Comparison of ENCODE assay signal across 23 mouse cellular contexts in genomic region chr4:133315991-133316390, GRCm38 (mm10). TPM values are rescaled to one million over a fixed set of nuclear protein-coding genes. Genes with fewer than 3 reads are reported as not detected.
A peak's percentile ranks its signal among the peaks of the same experiment; 100 is the strongest.
DNase-seq lines count a peak whose midpoint lies in the region; ATAC-seq and TF ChIP-seq lines count a peak whose summit lies in the region.
"Had no signal": no experiment of that assay in that cellular context is flagged by ENCODE, and none has a peak within 500 bp of the region (broad histone marks: within the 10 kb centered on the region; RNA-seq: fewer than 3 reads in every experiment).

No protein-coding gene starts in this region.

- 0 out of 2 replicates have a peak, but pooled peaks cover 7% of the 10 kb centered on the region for H3K4me1 ChIP-seq in heart, embryonic 12.5 days (replicated peaks)
- no peaks in the 10 kb centered on the region for H3K4me1 ChIP-seq in hindbrain, postnatal 0 days (ENCODE audit: insufficient read depth, low read length)
- H3K4me1 ChIP-seq: embryonic facial prominence, embryonic 12.5 days; embryonic facial prominence, embryonic 15.5 days; forebrain, embryonic 12.5 days; forebrain, embryonic 15.5 days; heart, embryonic 13.5 days had no signal

- no peak for ATAC-seq in heart, embryonic 12.5 days (ENCODE audit: insufficient number of reproducible peaks, low FRiP score)
- ATAC-seq in hindbrain, postnatal 0 days, result no peak
- ATAC-seq: activated CD4-positive, CD25-positive, alpha-beta regulatory T cell, adult 4 months; CD4-positive, CD25-positive, alpha-beta regulatory T cell, adult 4 months; forebrain, embryonic 15.5 days had no signal

- H3K27ac ChIP-seq in gastrocnemius, adult 2 months, result peak overlapping the region; percentile 50
- H3K27ac ChIP-seq in heart, embryonic 12.5 days (ENCODE audit: poor library complexity, severe bottlenecking), result no peak overlapping the region
- no peak overlapping the region for H3K27ac ChIP-seq in hindbrain, postnatal 0 days
- H3K27ac ChIP-seq: embryonic facial prominence, embryonic 12.5 days; embryonic facial prominence, embryonic 15.5 days; forebrain, embryonic 12.5 days; forebrain, embryonic 15.5 days; heart, embryonic 13.5 days; hindbrain, embryonic 14.5 days had no signal

- peak; percentile 71 for DNase-seq in gastrocnemius, adult 2 months
- no peak for DNase-seq in gastrocnemius, postnatal 14 days
- peak; percentile 85 for DNase-seq in heart, adult 11 months
- DNase-seq in fat pad, adult 2 months (ENCODE audit: extremely low read depth, low read depth, low spot score), result peak; percentile 70
- no peak for DNase-seq in hindbrain, postnatal 0 days (ENCODE audit: low spot score)
- DNase-seq: adrenal gland, adult 8-10 months; adrenal gland, postnatal 36 days; cerebellum, adult 11 months; cerebellum, adult 2 months; cerebellum, adult 9-11 months; cerebellum, postnatal 25 days; heart, adult 18-20 months; heart, postnatal 14 days; heart, postnatal 4 days had no signal

- WGBS in heart, embryonic 12.5 days, result 83% methylated on average over 5 of the region's 5 CpGs
- WGBS in hindbrain, postnatal 0 days, result 92% methylated on average over 5 of the region's 5 CpGs

- no peaks in the 10 kb centered on the region for H3K9me3 ChIP-seq in heart, embryonic 12.5 days (replicated peaks)
- H3K9me3 ChIP-seq in hindbrain, postnatal 0 days (ENCODE audit: low read length), result no peaks in the 10 kb centered on the region
- H3K9me3 ChIP-seq: embryonic facial prominence, embryonic 12.5 days; embryonic facial prominence, embryonic 15.5 days; forebrain, embryonic 12.5 days; forebrain, embryonic 15.5 days; heart, embryonic 13.5 days had no signal

- intact Hi-C loops in gastrocnemius, adult 2 months (cut with DNase I), result no loop called here
- intact Hi-C loops in gastrocnemius, postnatal 14 days (cut with DNase I; ENCODE audit: low total_unique reads), result loop anchor here (10.0 kb wide), 1 partner anchor 139 kb away; no protein-coding TSS in a partner anchor

- no peaks in the 10 kb centered on the region for H3K27me3 ChIP-seq in heart, embryonic 12.5 days (replicated peaks)
- H3K27me3 ChIP-seq in hindbrain, postnatal 0 days (ENCODE audit: insufficient read depth, low read length), result no peaks in the 10 kb centered on the region
- H3K27me3 ChIP-seq: embryonic facial prominence, embryonic 12.5 days; embryonic facial prominence, embryonic 15.5 days; forebrain, embryonic 12.5 days; forebrain, embryonic 15.5 days; heart, embryonic 13.5 days had no signal

- H3K4me2 ChIP-seq in heart, embryonic 12.5 days, result no peak overlapping the region
- no peak overlapping the region for H3K4me2 ChIP-seq in hindbrain, postnatal 0 days (ENCODE audit: low read depth, low read length)
- H3K4me2 ChIP-seq: embryonic facial prominence, embryonic 12.5 days; embryonic facial prominence, embryonic 15.5 days; forebrain, embryonic 12.5 days; forebrain, embryonic 15.5 days; heart, embryonic 13.5 days; hindbrain, embryonic 14.5 days had no signal

- TF ChIP-seq CTCF in gastrocnemius, adult 2 months (IDR thresholded peaks at IDR 0.05), result no peak
- no peak for TF ChIP-seq CTCF in hindbrain, postnatal 0 days (IDR thresholded peaks at IDR 0.05; ENCODE audit: low read depth)

- no peak overlapping the region for H3K9ac ChIP-seq in heart, embryonic 12.5 days
- H3K9ac ChIP-seq in hindbrain, postnatal 0 days (replicated peaks; ENCODE audit: low read length), result no peak overlapping the region
- H3K9ac ChIP-seq: embryonic facial prominence, embryonic 12.5 days; embryonic facial prominence, embryonic 15.5 days; forebrain, embryonic 12.5 days; forebrain, embryonic 15.5 days; heart, embryonic 13.5 days; hindbrain, embryonic 14.5 days had no signal

- no peak overlapping the region for H3K4me3 ChIP-seq in gastrocnemius, adult 2 months
- no peak overlapping the region for H3K4me3 ChIP-seq in heart, embryonic 12.5 days
- no peak overlapping the region for H3K4me3 ChIP-seq in hindbrain, postnatal 0 days (ENCODE audit: low read length)
- H3K4me3 ChIP-seq: embryonic facial prominence, embryonic 12.5 days; embryonic facial prominence, embryonic 15.5 days; forebrain, embryonic 12.5 days; forebrain, embryonic 15.5 days; heart, embryonic 13.5 days had no signal

- H3K36me3 ChIP-seq in heart, embryonic 12.5 days, result peaks cover 21% of the 10 kb centered on the region
- no peaks in the 10 kb centered on the region for H3K36me3 ChIP-seq in hindbrain, postnatal 0 days (ENCODE audit: insufficient read depth, low read length)

RNA-seq across cellular contexts. Expression of gene Wdtc1, which starts 37.3 kb away (rescaled TPM):
- 10 to 100 TPM; 86.7 to 93.4 TPM for total RNA-seq in gastrocnemius, adult 2 months (2021)
- 10 to 100 TPM; 49.4 to 54.9 TPM for total RNA-seq in gastrocnemius, postnatal 14 days (2021)
- polyA plus RNA-seq in heart, embryonic 12.5 days (2016; fragmentation: Nextera tagmentation; extraction: Ambion mirVana), result 16.1 and 17.9 TPM in 2 replicates
- total RNA-seq in hindbrain, postnatal 0 days (2014; rRNA removed), result 47.7 and 51.9 TPM in 2 replicates
- polyA plus RNA-seq in hindbrain, postnatal 0 days (2015; fragmentation: Nextera tagmentation; extraction: Ambion mirVana), result 12.8 and 14.9 TPM in 2 replicates

RNA-seq across cellular contexts. Expression of gene Tmem222, which starts 38.4 kb away (rescaled TPM):
- total RNA-seq in gastrocnemius, adult 2 months (2021), result 10 to 100 TPM; 21.6 to 25.7 TPM
- total RNA-seq in gastrocnemius, postnatal 14 days (2021), result 10 to 100 TPM; 21.1 to 22.6 TPM
- polyA plus RNA-seq in heart, embryonic 12.5 days (2016; fragmentation: Nextera tagmentation; extraction: Ambion mirVana), result 52.4 and 55.2 TPM in 2 replicates
- 120 and 138 TPM in 2 replicates for total RNA-seq in hindbrain, postnatal 0 days (2014; rRNA removed)
- 127 and 136 TPM in 2 replicates for polyA plus RNA-seq in hindbrain, postnatal 0 days (2015; fragmentation: Nextera tagmentation; extraction: Ambion mirVana)

RNA-seq across cellular contexts. Expression of gene Sytl1, which starts 53.1 kb away (rescaled TPM):
- total RNA-seq in gastrocnemius, adult 2 months (2021), result not detected
- total RNA-seq in gastrocnemius, postnatal 14 days (2021), result under 1 TPM; 0.49 to 0.62 TPM
- 0.41 and 0.47 TPM in 2 replicates for polyA plus RNA-seq in heart, embryonic 12.5 days (2016; fragmentation: Nextera tagmentation; extraction: Ambion mirVana)
- total RNA-seq in hindbrain, postnatal 0 days (2014; rRNA removed), result 1.4 TPM in 1 of 2 replicates, not detected in the other
- polyA plus RNA-seq in hindbrain, postnatal 0 days (2015; fragmentation: Nextera tagmentation; extraction: Ambion mirVana), result 0.18 and 0.40 TPM in 2 replicates

RNA-seq across cellular contexts. Expression of gene Slc9a1, which starts 53.5 kb away (rescaled TPM):
- 10 to 100 TPM in 1 of 2 experiments, 1 to 10 TPM in 1; 8.1 to 11.7 TPM for total RNA-seq in gastrocnemius, adult 2 months (2021)
- 10 to 100 TPM in 1 of 2 experiments, 1 to 10 TPM in 1; 10.0 to 12.8 TPM for total RNA-seq in gastrocnemius, postnatal 14 days (2021)
- polyA plus RNA-seq in heart, embryonic 12.5 days (2016; fragmentation: Nextera tagmentation; extraction: Ambion mirVana), result 7.3 and 8.8 TPM in 2 replicates
- total RNA-seq in hindbrain, postnatal 0 days (2014; rRNA removed), result 21.2 and 21.7 TPM in 2 replicates
- polyA plus RNA-seq in hindbrain, postnatal 0 days (2015; fragmentation: Nextera tagmentation; extraction: Ambion mirVana), result 8.2 and 10.1 TPM in 2 replicates

Comparison
In these comparisons a context has a peak if more than half of its experiments do, and no peak if none do; other contexts are left out.
1. DNase-seq: peak in gastrocnemius, adult 2 months (single experiment), heart, adult 11 months (single experiment) and fat pad, adult 2 months (single experiment); none in gastrocnemius, postnatal 14 days (single experiment) and hindbrain, postnatal 0 days (single experiment).